Mouse (Mus musculus): ENCODE data around the gene Ap1g1. TPM values are rescaled to one million over a fixed set of nuclear protein-coding genes. Genes with fewer than 3 reads are reported as not detected.

Ap1g1 gene
- polyA plus RNA-seq, 1 experiment from 2014 or later: 35.7 TPM

GRCm38 (mm10) chr8:109889211-109889610 is 110.9 kb downstream of the Ap1g1 start:
- H3K9ac ChIP-seq (ENCODE audit: low read length): no peak overlapping the region
- H3K9me3 ChIP-seq (replicated peaks; ENCODE audit: control insufficient read depth, low read length): no peaks in the 10 kb centered on the region
- no peak for ATAC-seq
- H3K4me2 ChIP-seq (ENCODE audit: low read length): no peak overlapping the region
- H3K4me1 ChIP-seq (ENCODE audit: control insufficient read depth, insufficient read depth, low read length): no peaks in the 10 kb centered on the region
- no peak for DNase-seq (ENCODE audit: low spot score)
- H3K27me3 ChIP-seq (replicated peaks; ENCODE audit: control insufficient read depth, insufficient read depth, low read length): no peaks in the 10 kb centered on the region
- WGBS: 89% methylated on average over 1 of the region's 1 CpGs
- no peak overlapping the region for H3K27ac ChIP-seq (ENCODE audit: low read depth, low read length)
- H3K36me3 ChIP-seq (ENCODE audit: control insufficient read depth, insufficient read depth, low read length): peaks cover 18% of the 10 kb centered on the region; the same call in 1 of the 2 replicates
- no peak overlapping the region for H3K4me3 ChIP-seq (ENCODE audit: low read depth, low read length)

GRCm38 (mm10) chr8:109890794-109891585 is 112.6 kb downstream of the Ap1g1 start:
- Histone ChIP-seq H3K4me3 (ENCODE audit: low read depth, low read length) (no peak overlapping the region), H3K9me3 (replicated peaks; ENCODE audit: control insufficient read depth, low read length) (no peaks in the 10 kb centered on the region), H3K36me3 (ENCODE audit: control insufficient read depth, insufficient read depth, low read length) (peaks cover 15% of the 10 kb centered on the region; the same call in 1 of the 2 replicates), H3K4me1 (ENCODE audit: control insufficient read depth, insufficient read depth, low read length) (no peaks in the 10 kb centered on the region), H3K27me3 (replicated peaks; ENCODE audit: control insufficient read depth, insufficient read depth, low read length) (no peaks in the 10 kb centered on the region), H3K9ac (ENCODE audit: low read length) (no peak overlapping the region), H3K27ac (ENCODE audit: low read depth, low read length) (no peak overlapping the region), H3K4me2 (ENCODE audit: low read length) (no peak overlapping the region)
- ATAC-seq: no peak
- DNase-seq (ENCODE audit: low spot score): no peak
- WGBS: 89% methylated on average over 3 of the region's 3 CpGs

- Histone ChIP-seq H3K4me2 (ENCODE audit: low read length) (no peak overlapping the region), H3K9ac (ENCODE audit: low read length) (no peak overlapping the region), H3K4me3 (ENCODE audit: low read depth, low read length) (no peak overlapping the region), H3K9me3 (replicated peaks; ENCODE audit: control insufficient read depth, low read length) (no peaks in the 10 kb centered on the region), H3K36me3 (ENCODE audit: control insufficient read depth, insufficient read depth, low read length) (0 out of 2 replicates have a peak, but pooled peaks cover 7% of the 10 kb centered on the region), H3K27ac (ENCODE audit: low read depth, low read length) (no peak overlapping the region), H3K4me1 (ENCODE audit: control insufficient read depth, insufficient read depth, low read length) (no peaks in the 10 kb centered on the region), H3K27me3 (replicated peaks; ENCODE audit: control insufficient read depth, insufficient read depth, low read length) (no peaks in the 10 kb centered on the region)
- 94% methylated on average over 1 of the region's 1 CpGs for WGBS
- DNase-seq (ENCODE audit: low spot score): no peak
- no peak for ATAC-seq
These were observed 116.3 kb downstream of the Ap1g1 start for GRCm38 (mm10) chr8:109894636-109895035.

GRCm38 (mm10) chr8:109895355-109895754 is 117.0 kb downstream of the Ap1g1 start:
- Histone ChIP-seq H3K4me1 (ENCODE audit: control insufficient read depth, insufficient read depth, low read length) (no peaks in the 10 kb centered on the region), H3K4me2 (ENCODE audit: low read length) (no peak overlapping the region), H3K4me3 (ENCODE audit: low read depth, low read length) (no peak overlapping the region), H3K27ac (ENCODE audit: low read depth, low read length) (no peak overlapping the region), H3K27me3 (replicated peaks; ENCODE audit: control insufficient read depth, insufficient read depth, low read length) (no peaks in the 10 kb centered on the region), H3K36me3 (ENCODE audit: control insufficient read depth, insufficient read depth, low read length) (0 out of 2 replicates have a peak, but pooled peaks cover 7% of the 10 kb centered on the region), H3K9ac (ENCODE audit: low read length) (no peak overlapping the region), H3K9me3 (replicated peaks; ENCODE audit: control insufficient read depth, low read length) (no peaks in the 10 kb centered on the region)
- DNase-seq (ENCODE audit: low spot score) (no peak), ATAC-seq (no peak)
- 92% methylated on average over 12 of the region's 12 CpGs for WGBS

GRCm38 (mm10) chr8:109902379-109902778 is 124.0 kb downstream of the Ap1g1 start:
- no peaks in the 10 kb centered on the region for H3K9me3 ChIP-seq (replicated peaks; ENCODE audit: control insufficient read depth, low read length)
- H3K4me2 ChIP-seq (ENCODE audit: low read length): no peak overlapping the region
- H3K4me3 ChIP-seq (ENCODE audit: low read depth, low read length): no peak overlapping the region
- DNase-seq (ENCODE audit: low spot score) (no peak), ATAC-seq (no peak)
- no peak overlapping the region for H3K9ac ChIP-seq (ENCODE audit: low read length)
- no peaks in the 10 kb centered on the region for H3K27me3 ChIP-seq (replicated peaks; ENCODE audit: control insufficient read depth, insufficient read depth, low read length)
- H3K36me3 ChIP-seq (ENCODE audit: control insufficient read depth, insufficient read depth, low read length): 0 out of 2 replicates have a peak, but pooled peaks cover 7% of the 10 kb centered on the region
- no peaks in the 10 kb centered on the region for H3K4me1 ChIP-seq (ENCODE audit: control insufficient read depth, insufficient read depth, low read length)
- H3K27ac ChIP-seq (ENCODE audit: low read depth, low read length): no peak overlapping the region

- no peak for ATAC-seq
- peak overlapping the region; percentile 52; the same call in 1 of the 2 replicates for H3K27ac ChIP-seq (ENCODE audit: low read depth, low read length)
These were observed 125.6 kb downstream of the Ap1g1 start for GRCm38 (mm10) chr8:109903909-109904469.

GRCm38 (mm10) chr8:109904928-109905668 is 126.7 kb downstream of the Ap1g1 start:
- H3K36me3 ChIP-seq (ENCODE audit: control insufficient read depth, insufficient read depth, low read length): peaks cover 28% of the 10 kb centered on the region
- no peak overlapping the region for H3K27ac ChIP-seq (ENCODE audit: low read depth, low read length)
- WGBS: 96% methylated on average over 1 of the region's 1 CpGs
- no peaks in the 10 kb centered on the region for H3K9me3 ChIP-seq (replicated peaks; ENCODE audit: control insufficient read depth, low read length)
- no peak overlapping the region for H3K4me3 ChIP-seq (ENCODE audit: low read depth, low read length)
- H3K4me1 ChIP-seq (ENCODE audit: control insufficient read depth, insufficient read depth, low read length): no peaks in the 10 kb centered on the region
- no peak overlapping the region for H3K9ac ChIP-seq (ENCODE audit: low read length)
- no peaks in the 10 kb centered on the region for H3K27me3 ChIP-seq (replicated peaks; ENCODE audit: control insufficient read depth, insufficient read depth, low read length)
- no peak overlapping the region for H3K4me2 ChIP-seq (ENCODE audit: low read length)
- ATAC-seq: no peak
- no peak for DNase-seq (ENCODE audit: low spot score)

More at GRCm38 (mm10) chr8:109903909-109904469, 125.6 kb downstream of the Ap1g1 start:
- WGBS: 78% methylated on average over 10 of the region's 10 CpGs
- no peak overlapping the region for H3K4me2 ChIP-seq (ENCODE audit: low read length)
- H3K9ac ChIP-seq (ENCODE audit: low read length): no peak overlapping the region
- no peak overlapping the region for H3K4me3 ChIP-seq (ENCODE audit: low read depth, low read length)
- peaks cover 17% of the 10 kb centered on the region for H3K36me3 ChIP-seq (ENCODE audit: control insufficient read depth, insufficient read depth, low read length)
- peak; percentile 63 for DNase-seq (ENCODE audit: low spot score)
- H3K9me3 ChIP-seq (replicated peaks; ENCODE audit: control insufficient read depth, low read length): no peaks in the 10 kb centered on the region
- no peaks in the 10 kb centered on the region for H3K27me3 ChIP-seq (replicated peaks; ENCODE audit: control insufficient read depth, insufficient read depth, low read length)
- H3K4me1 ChIP-seq (ENCODE audit: control insufficient read depth, insufficient read depth, low read length): no peaks in the 10 kb centered on the region

- no peak overlapping the region for H3K4me3 ChIP-seq (ENCODE audit: low read depth, low read length)
- ATAC-seq: no peak
- H3K4me1 ChIP-seq (ENCODE audit: control insufficient read depth, insufficient read depth, low read length): no peaks in the 10 kb centered on the region
- no peak overlapping the region for H3K9ac ChIP-seq (ENCODE audit: low read length)
- 90% methylated on average over 3 of the region's 3 CpGs for WGBS
- no peaks in the 10 kb centered on the region for H3K9me3 ChIP-seq (replicated peaks; ENCODE audit: control insufficient read depth, low read length)
- peak; percentile 6 for DNase-seq (ENCODE audit: low spot score)
- H3K4me2 ChIP-seq (ENCODE audit: low read length): no peak overlapping the region
- no peak overlapping the region for H3K27ac ChIP-seq (ENCODE audit: low read depth, low read length)
- peaks cover 42% of the 10 kb centered on the region for H3K36me3 ChIP-seq (ENCODE audit: control insufficient read depth, insufficient read depth, low read length)
- H3K27me3 ChIP-seq (replicated peaks; ENCODE audit: control insufficient read depth, insufficient read depth, low read length): no peaks in the 10 kb centered on the region
These were observed 128.6 kb downstream of the Ap1g1 start for GRCm38 (mm10) chr8:109906907-109907306.
